Mouse (Mus musculus): ENCODE measurements around the gene Socs3.

Socs3 gene

GRCm38 (mm10) chr11:117925541-117925940, 44.3 kb downstream of the Socs3 start:
- DNase-seq (ENCODE audit: low read depth, low spot score): no peak

- DNase-seq (ENCODE audit: low read depth, low spot score): no peak
Measured at GRCm38 (mm10) chr11:117924466-117924865, 45.4 kb downstream of the Socs3 start.

- no peak for DNase-seq (ENCODE audit: low read depth, low spot score)
Measured at GRCm38 (mm10) chr11:117923279-117923678, 46.6 kb downstream of the Socs3 start.

- no peak for DNase-seq (ENCODE audit: low read depth, low spot score)
Measured at GRCm38 (mm10) chr11:117919211-117919610, 50.6 kb downstream of the Socs3 start.

- no peak for DNase-seq (ENCODE audit: low read depth, low spot score)
Measured at GRCm38 (mm10) chr11:117918541-117918940, 51.3 kb downstream of the Socs3 start.
